Mouse (Mus musculus) hematopoietic stem cell, adult 5-6 weeks (primary cell): ENCODE data around the gene Coq8a. TPM values are rescaled to one million over a fixed set of nuclear protein-coding genes. Genes with fewer than 3 reads are reported as not detected.

Experiments
- ATAC-seq, 2 experiments: fragments of 125-278 bp in 1 of 2; replicated peaks in 1 of 2; 2 replicates each; pipeline ENCODE4 v1.8.0; 2016 to 2017; ENCODE audit warnings: inconsistent platforms in 2 of 2, mild to moderate bottlenecking in 2 of 2, moderate number of reproducible peaks in 2 of 2, low read depth in 1 of 2, moderate TSS enrichment in 1 of 2; ENCODE audit not compliant: low FRiP score in 2 of 2, poor library complexity in 2 of 2, severe bottlenecking in 2 of 2, insufficient read depth in 1 of 2, low TSS enrichment in 1 of 2
- total RNA-seq: library from RNA; stranded (forward); fragments of 172-1452, 232-1000 nt; gene quantifications from 2 replicates; pipeline ENCODE4 v1.2.3, GENCODE M21; 2017

Coq8a gene
- 32.1 and 34.0 TPM in 2 replicates for total RNA-seq

DNA sequence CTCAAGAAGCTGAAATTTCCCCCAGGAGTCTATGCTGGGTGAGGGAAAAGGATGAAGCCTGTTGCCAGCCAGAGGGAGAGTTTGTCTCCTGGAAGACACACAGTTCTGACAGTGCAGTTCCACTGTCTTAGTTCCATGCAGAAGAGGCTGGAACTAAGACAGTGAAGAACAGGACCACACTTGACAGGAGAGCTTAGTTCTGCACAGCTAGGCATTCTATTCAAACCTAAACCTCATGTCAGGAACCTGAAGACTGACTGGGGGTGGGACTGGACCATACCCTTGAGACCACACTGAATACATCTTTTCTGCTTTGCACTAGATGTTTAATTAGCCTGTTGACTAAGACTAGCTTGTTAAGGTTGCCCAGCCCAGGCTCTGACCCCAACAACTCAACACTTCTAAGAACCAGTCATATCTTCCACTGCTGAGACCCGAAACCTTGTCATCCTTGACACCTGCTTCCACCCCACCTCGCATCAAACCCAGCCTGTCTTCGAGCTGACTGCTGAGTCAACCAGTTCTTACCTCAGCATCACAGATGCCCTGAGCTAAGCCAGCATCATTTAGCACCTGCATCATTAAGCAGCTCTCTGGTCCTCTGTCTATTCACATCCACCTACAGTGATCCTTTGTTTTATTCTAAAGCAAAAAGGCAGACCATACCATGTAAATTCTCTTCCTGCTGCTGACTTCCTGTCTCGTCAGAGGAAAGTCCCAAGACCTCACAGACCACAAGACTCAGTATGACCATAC lies at the start of gene Coq8a:
Coq8a (minus strand) TSS at position 644 of the 756 bp plus-strand sequence.
- 0 out of 4 replicates have a peak, but pooled peaks of 1 of the 2 experiments have one; percentile 4 for ATAC-seq

DNA sequence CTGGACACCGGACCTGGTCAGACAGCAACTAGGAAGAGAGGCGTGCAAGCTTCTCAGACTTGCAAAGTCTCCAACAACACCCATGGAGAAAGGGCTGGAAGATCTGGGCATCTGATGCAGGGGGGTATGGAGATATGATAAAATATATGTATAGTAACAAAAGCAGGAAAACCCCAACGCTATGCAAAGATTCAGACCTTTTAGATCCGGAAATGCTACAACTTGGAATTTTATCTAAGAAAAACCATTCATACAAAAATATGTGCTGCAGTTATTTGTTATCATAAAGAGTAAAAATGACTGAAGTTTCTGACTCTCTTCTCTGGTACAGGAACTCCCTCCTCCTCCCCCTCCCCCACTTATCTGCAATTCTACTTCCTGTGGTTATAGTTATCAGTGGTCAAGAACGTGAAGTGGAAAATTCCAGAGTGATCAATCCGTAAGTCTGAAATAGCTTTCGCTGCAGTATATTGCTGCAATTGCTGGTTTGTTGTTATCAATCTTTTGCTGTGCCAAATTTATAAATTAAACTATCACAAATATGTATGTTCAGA lies 49.3 kb upstream of the Coq8a start:
- no peak for ATAC-seq

DNA sequence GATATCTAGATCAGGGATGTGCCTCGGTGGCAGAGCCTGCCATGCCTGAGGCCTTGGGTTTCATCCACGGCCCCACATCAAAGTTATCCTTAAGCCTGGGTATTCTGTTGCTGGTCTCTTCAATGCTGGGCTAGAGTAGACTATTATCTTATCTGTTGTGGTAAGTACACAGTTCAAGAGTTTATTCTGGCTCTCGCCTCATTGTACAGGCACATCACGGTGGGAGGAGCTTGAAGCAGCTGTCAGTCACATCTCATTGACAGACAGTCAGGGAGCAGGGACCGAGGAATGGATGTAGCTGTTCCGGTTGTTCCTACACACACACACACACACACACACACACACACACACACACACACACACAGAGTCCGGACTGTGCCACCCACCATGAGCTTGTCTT lies 48.5 kb upstream of the Coq8a start:
- ATAC-seq, result no peak

DNA sequence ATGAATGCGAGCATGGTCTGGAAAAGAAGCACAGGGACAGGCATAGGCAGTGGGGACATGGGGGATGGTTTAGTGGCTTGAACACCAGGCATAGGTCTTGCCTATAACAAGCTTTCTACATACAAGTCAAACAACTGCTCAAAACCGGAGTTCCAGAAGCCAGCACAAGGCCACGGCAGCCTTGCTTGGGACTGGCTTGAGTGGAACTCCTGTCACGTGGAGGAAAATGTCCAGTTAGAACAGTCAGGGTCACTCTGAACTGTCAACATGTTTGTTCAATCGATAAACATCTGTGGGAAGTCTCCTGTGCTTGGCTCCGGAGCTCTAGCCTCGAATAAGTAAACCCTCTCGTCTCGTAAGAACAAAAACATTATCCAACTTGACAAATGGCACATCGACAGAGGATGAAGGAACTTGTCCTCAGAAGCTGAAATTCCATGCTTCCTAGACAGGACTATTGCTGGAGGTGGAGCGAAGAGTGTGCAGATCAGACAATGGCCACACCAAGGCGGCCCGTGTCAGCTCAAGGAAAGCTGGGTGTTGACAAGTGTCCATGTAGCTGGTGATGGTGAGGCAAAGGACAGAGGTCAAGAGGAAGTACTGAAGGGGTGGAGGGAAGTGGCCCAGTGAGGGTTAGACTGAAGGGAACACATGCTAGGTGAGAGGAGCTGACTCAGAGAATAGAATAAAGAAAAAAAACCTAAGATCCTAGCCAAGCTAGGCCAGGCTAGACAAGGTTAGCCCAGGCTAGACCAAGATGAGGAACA lies 46.5 kb upstream of the Coq8a start:
- no peak for ATAC-seq

DNA sequence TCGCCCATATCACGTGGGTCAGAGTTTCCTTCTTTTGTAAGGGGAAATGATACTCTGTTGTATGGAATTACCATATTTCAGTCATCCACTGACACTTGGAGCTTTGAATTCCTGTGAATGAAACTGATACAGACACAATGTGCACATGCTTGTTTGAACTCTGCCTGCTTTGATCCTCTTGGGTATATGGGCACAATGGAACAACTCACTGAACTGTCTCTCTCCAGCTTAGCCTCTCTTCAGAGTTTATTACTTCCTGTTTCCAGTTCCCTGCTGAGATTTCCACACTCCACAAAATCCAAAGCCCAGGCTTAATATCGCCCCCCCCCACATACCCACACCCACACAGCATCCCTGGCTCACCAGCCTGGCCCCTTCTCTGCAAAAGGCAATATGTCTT lies 32.3 kb upstream of the Coq8a start:
- ATAC-seq, result no peak

DNA sequence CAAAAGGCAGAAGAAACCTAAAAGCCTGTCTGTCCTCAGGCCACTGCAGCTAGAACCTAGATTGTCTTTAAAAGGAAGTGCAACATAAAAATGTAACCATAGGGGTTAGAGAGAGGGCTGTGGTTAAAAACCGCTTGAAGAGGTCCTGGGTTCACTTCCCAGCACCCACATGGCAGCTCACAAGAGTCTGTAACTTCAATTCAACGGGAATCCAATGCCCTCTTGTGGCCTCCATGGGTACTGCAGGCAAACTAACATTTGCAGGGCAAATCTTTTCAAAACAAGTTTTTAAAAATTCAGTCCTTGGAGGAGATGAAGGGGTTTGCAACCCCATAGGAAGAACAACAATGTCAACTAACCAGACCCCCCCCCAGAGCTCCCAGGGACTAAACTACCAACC lies 31.2 kb upstream of the Coq8a start:
- ATAC-seq, result no peak

DNA sequence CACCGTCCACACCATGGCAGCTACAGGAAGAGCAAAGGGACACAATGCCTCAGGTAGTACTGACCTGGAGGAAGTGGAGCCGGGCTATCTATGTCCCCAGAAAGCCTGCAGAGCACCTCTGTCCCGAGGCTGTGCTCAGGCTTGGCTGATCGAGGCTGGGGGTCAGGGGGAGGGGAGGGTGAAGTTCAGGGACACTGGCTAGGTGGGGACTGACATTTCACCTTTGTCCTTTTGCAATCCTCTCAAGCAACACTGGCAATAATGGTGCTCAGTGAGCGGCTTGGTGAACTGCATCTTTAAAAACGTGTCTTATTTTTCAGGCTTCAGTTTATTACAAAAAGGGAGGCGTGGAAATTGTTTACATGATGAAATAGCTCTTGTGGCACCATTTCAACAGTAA lies 30.5 kb upstream of the Coq8a start:
- ATAC-seq, result no peak

DNA sequence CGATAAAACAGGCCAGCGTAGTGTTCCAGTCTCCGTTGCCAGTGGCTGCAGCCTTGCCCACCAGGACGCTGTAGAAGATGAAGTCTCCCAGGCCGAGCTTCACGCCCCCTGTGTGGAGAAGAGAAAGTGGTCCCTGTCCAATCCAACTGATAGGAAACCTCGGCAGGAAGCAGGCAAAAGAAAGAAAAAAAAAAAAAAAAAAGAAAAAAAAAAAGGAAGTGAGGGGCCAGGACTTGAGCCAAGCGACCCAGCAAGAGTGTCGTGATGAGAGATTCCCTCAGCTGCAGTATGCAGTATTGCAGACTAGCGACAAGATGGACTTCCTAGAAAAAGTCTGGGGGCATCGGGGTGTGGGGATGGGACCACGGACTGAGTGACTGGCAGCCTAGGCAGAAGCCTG lies 29.5 kb upstream of the Coq8a start:
- ATAC-seq, result no peak

DNA sequence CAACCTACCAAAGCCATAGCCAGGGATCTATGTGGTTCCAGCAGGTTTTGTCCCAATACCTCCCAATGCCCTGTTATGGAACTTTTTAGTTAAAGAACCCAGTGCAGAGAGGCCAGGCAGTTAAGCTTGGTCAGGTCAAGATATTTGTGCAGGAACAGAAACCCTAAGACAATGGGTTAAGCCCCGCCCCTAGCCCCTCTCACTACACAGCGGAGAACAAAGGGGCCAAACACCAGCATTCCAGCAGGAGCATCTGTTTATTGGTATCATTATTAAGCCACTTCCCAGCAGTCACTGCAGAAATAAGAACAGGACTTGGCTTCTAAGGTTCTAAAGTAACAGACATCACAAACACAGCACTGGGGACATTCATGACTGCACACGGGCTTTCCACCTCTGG lies 27.4 kb upstream of the Coq8a start:
- ATAC-seq, result no peak

DNA sequence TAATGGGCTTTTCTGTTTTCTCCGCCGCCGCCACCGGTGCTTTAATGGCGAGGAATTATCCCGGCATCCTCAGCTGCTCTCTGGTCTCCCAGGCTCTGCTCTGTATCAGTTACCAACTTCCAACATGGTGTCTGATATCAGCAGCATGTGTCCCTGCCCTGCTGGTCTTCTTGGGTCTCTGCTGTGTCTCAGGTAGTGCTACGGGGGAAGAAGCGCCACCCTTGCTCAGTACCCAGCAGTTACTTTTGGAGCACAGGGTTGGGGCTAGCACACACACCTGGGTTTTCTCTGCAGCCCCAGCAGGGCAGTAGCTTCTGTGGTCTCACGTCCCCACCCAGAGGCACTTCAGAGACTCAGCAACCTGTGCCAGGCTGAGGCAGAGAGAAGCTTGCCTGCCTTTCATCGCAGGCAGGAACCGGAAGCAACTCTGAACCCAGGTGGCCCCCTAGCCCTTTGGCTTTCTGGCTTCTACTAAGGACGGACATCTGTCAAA lies 26.9 kb upstream of the Coq8a start:
- ATAC-seq, result peak; percentile 60 to 79

DNA sequence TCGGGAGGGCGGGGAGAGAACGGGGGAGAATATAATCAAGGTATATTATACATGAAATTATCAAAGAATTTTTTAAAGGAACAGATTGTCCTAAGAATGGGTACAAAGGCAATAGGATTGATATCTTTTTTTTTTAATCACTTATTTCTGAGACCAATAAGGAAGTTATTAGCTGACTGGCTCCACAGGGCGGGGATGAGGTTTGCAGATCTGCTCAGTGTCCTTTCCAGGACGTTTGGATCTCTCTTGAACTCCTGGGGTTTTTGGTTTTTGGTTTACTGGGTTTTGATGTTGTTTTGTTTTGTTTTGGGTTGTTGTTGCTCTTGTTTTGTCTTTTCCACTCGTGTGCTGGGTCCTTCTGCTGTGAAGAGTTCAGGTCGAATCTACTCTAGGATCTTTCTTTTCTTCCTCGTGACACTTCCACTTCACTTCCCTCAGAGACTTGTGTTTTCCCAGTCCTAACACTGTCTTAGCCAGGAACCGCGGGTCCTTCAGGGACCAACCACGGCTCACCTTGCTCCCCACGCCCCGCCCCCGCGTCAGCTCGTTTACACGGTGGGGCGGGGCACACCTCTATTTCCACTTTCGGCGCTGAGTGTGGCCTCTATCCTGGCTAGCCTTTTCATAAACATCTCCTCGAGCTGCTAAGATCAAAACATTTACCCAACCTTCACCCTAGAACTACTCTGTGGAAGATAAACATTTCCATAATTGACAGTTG lies 26.3 kb upstream of the Coq8a start:
- peak; percentile 77 to 92 for ATAC-seq

DNA sequence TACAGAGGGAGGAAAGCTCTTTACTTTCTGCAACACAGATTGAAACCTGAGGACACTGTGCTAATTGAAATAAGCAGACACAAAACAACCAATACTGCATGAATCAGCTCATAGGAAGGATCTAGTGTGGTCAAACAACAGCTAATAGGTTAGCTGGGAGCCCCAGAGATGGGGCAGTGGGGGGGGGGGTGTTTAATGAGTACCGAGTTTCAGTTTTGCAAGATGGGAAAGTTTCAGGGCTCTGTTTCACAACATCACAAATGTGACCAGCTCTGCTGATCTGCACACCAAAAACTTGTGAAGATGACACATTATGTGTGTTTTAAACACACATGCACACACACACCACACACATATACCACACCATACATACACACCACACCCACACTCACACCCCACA lies 22.6 kb upstream of the Coq8a start:
- no peak for ATAC-seq

DNA sequence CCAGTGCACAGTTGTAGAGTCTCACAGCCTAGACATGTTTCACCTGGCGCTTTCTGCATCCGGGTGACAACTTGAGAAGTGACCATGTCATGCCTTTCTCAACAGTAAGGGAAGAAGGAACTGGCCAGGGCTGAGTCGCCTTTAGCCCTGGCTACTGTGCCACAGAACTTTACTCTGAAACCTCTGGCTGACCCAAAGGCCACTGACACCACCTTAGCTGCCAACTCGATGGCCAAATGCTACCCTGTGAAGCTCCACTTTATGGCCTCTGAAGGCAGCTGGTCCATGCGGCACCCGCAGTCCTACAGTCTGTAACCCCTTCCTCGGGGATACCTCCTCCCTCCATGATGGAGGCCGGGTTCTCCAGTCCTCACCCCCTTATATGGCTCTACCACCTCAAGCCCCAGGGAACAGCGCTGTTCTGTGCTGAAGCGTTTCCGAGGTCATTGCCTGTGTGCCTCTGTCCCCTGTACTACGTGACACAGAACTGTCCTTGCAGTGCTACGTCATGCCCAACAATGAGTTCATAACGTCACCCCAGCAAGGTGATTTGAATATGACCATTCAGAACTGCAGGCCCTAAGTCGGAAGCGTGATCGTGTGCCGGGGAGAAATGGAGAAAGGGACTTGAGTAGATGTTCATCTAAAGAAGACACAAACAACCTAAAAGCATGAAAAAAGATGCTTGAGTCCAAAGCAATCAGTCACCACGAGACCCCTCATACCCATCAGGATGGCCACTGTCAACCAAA lies 21.6 kb upstream of the Coq8a start:
- ATAC-seq, result no peak

DNA sequence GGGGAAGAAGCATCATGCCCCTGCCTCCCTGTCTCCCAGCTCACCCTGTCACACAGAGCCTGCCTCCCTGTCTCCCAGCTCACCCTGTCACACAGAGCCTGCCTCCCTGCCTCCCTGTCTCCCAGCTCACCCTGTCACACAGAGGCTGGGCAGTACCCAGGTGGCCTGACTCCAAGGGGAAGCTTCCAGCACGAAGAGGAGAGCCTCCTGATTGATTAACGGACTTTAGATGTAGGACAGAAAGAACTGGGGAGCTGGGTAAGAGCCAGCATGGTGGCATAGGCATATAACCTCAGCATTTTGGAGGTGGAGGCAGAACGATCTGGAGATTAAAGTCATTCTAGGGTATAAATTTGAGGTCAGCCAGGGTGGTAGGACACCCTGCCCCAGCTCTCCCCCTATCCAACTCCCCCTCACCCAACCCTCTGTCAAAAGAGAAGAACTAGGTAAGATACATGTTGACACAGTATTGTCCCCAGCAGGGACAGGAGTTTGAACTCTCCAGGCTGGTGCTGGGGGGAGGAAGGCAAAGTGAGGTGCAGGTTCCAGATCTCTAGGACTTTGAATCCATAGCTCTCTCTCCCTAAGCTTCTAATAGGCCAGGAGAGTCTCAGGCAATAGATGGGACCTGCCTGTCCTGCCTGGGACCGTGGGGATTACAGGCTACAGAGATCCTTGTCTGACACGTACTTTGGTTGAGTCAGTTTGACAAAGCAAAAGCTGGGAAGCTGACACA lies 17.3 kb upstream of the Coq8a start:
- no peak for ATAC-seq

DNA sequence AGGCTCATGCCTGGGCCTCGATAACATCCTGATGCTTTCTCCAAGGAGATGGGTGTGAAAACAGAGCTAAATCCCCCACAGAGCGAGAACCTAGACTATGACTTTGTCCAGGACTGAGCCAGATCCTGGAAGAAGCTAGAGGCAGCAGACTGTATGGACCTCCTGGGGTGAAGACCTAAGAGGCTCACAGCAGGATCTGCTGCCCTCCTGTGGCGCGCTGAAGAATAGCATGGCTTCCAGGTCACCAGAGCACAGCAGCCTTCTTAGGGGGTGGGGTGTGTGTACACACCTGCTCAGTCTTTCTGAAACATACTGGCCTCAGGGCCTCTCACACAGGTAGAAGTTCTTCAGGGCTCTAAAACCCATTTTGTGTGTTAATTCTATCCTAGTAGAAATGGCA lies 15.6 kb upstream of the Coq8a start:
- ATAC-seq, result peak; percentile 84 to 96

DNA sequence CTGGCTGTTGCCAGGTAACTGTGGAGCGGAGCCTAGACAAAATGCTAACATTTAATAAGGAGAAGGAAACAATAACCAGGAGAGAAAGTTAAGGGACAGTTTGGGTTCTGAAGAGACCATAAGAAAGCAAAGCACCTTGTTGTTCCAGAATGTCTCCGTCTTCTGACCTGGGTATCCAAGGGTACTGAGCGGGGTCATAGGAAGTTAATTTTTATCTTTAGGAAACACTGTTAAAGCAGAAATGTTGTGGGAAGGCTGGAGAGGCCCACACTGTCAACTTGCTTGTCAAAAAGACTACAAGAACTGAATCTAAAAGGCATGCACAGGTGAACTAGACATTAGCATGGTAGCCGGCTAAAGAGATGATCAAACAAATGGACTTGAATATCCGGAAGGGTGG lies 13.5 kb upstream of the Coq8a start:
- ATAC-seq, result no peak
